Mouse (Mus musculus): ENCODE measurements around the gene Thsd7a.

Thsd7a gene

GRCm38 (mm10) chr6:12506877-12507276, 242.3 kb downstream of the Thsd7a start:
- no peak for DNase-seq (ENCODE audit: low spot score in 2 of 2)

DNA sequence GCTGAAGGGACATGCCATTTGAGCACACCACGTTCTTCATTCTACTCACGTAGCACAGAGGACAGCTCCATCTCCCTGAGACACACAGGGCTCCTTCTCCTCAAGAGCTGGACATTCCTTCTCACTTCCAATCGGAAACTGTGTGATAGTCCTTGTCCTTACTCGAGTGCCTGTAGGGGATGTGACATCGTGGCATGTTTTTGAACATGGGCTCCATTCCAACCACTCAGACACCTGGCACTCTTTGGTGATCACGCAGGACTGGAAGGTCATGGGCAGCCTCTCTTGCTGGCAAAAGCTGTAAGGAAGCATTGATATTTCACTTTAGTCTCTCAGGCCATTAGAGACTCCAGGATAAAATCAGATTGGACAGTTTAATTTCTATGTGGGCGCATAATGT, 245.3 kb downstream of the Thsd7a start:
- no peak for DNase-seq (ENCODE audit: low spot score in 2 of 2)

DNA sequence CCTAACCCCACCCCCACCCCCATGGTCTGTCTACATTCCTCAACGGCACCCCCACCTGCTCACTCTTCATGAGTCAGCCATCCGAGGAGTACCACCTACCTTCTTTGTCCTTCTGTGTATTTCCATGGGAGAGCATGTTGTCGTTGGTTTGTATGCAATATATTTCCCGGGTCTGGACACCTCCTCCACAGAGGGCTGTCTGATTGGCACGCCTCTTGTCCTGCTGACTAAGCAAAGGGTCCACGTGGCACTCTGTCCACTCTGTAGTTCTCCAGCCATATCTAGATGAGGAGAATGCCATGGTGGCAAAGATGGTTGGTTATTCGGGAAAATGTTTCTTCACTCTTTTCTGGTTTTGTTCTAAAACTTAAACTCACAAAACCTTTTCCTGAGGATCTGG, 248.3 kb downstream of the Thsd7a start:
- no peak for DNase-seq (ENCODE audit: low spot score in 2 of 2)

DNA sequence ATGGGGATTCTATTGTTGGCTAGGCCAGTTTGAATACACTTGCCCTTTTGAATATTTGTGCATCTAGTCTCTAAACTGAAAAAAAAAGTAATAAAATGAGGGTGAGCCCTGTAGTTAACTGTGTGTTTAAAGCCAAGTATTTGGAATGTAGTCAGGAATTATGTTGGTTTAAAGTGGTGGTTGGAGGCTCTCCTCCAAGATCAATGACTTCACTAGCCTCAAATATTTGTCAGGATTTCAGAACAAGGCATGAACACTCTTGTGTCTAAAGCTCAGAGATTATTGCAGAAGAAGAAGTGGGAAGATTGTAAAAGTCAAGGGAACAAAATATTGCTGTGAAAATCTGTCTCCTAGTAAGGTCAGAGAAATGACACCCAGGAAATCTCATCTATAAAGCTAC, 249.3 kb downstream of the Thsd7a start:
- no peak for DNase-seq (ENCODE audit: low spot score in 2 of 2)

DNA sequence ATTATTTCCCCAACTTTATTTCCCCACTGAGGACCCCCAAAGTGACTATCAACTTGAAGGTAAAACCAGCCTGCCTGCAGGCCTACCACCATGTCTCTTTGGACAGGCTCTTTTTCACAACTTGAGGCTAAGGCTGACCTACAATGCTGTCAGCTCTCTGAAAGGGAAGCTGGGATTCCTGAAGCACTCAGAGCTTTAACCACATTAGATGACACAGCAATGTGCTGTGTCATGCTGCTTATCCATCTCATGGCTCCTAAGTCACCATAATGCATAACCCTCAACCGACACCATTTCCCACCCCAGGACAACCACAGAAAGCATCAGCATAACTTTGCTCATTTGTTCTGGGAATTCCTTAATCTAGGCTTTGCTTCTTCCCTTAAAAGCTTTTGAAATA, 255.6 kb downstream of the Thsd7a start:
- no peak for DNase-seq (ENCODE audit: low spot score in 2 of 2)

GRCm38 (mm10) chr6:12488882-12489281, 260.3 kb downstream of the Thsd7a start:
- no peak for DNase-seq (ENCODE audit: low spot score in 2 of 2)

- DNase-seq (ENCODE audit: low spot score in 2 of 2) = no peak
Measured at GRCm38 (mm10) chr6:12481527-12482163, 267.6 kb downstream of the Thsd7a start.

- no peak for DNase-seq (ENCODE audit: low spot score in 2 of 2)
Measured at GRCm38 (mm10) chr6:12478359-12478758, 270.9 kb downstream of the Thsd7a start.

- DNase-seq (ENCODE audit: low spot score in 2 of 2) = no peak
Measured at GRCm38 (mm10) chr6:12470935-12471334, 278.3 kb downstream of the Thsd7a start.

- no peak for DNase-seq (ENCODE audit: low spot score in 2 of 2)
Measured at GRCm38 (mm10) chr6:12467339-12468124, 281.7 kb downstream of the Thsd7a start.

DNA sequence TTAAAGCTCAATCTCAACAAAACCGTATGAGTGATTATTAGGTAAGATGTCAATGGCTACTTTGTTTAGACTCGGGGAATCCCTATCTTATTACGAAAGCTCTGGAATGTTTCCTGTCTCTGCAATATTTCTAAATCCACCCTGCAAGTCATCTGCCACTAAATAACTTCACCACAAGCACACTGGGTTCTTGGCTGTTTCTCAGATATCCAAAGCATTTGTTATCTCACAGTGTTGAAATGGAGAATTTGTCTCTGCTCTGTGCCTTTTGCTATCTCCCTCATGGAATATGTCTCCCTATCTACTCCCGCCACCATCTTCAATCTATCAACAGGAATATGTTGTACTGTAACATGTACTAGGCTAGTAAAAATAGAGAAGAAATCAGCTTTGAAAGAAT, 290.4 kb downstream of the Thsd7a start:
- DNase-seq (ENCODE audit: low spot score in 2 of 2) = no peak

DNA sequence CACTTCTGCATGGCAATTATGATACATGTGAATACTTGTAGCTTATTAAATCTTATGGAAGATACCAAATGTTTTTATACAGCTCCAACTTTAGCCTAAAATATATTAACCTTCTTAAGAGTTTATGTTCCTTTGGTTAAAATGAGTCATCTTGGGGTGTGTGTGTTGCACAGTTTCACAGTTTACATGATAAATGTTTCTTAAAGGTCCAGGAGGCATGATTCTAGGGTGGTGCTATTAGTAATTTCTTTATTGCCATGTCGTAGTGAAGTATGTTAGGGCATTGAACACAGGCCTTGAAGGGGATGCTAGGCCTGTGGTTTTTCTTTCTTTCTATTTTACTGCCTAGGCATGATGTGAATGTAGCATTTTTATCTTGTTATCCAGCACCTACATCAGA, 291.8 kb downstream of the Thsd7a start:
- DNase-seq (ENCODE audit: low spot score in 2 of 2) = no peak

DNA sequence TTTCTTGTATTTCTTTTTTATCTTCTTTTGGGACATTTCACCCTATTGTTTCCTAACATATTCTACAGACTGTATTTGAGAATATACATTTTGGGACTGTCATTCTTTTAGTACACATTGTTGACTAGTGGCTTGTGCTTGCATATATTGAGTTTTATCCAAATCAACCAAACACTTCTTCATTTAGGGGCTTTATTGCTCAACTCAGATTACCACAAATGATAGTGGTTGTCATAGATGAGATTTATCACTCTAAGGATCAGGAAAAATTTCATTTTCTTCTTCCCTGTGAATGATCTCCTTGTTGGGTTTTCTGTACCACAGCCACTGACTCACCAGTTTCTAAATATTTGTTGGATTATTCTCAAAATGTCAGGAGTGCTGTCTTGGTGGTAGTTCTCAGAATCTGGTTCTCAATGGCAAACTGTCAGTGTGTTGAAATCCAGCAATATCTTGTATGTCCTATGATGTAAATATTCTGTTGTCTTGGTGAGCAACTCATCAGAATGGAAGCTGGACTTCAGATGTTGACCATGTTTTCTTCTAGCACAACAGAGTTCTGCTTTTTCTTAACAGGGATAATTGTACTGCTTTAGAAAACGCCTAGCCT, 294.2 kb downstream of the Thsd7a start:
- DNase-seq (ENCODE audit: low spot score in 2 of 2) = no peak

DNA sequence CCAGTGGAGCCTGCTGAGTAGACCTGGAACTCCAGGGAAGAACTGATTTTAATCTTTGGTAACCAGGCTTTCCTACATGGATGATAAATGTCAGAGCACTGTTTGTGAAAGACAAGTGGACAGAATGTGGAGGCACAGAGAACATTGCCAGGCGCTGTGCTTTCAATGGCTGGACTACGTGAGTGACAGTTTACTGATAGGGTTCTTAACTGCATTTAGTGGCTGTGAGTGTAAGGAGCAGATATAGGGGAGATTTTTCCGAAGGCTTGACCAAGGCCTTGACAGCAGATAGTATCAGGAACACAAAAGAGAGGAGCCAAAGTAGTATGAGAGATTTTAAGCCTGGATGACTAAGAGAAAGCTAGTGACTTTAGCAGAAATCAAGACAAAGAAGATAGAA, 295.1 kb downstream of the Thsd7a start:
- DNase-seq (ENCODE audit: low spot score in 2 of 2) = no peak

DNA sequence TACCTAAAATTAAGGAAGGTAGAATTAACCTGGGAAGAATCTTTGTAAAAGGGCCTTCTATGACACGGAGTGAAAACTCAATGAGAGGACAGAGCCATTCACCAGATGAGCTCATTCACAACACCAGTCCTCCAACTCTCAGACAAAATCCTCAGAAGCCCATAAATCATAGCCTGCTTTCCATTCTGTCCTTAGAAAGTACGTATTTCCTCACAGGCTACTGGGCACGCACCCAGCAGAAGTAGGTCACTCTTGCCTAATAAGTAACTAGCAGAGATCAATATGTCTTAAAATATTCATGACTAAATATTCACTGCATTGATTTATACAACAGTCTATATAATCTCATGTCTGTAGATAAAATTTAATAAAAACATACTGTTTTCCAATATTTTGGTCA, 300.4 kb downstream of the Thsd7a start:
- DNase-seq (ENCODE audit: low spot score in 2 of 2) = no peak

DNA sequence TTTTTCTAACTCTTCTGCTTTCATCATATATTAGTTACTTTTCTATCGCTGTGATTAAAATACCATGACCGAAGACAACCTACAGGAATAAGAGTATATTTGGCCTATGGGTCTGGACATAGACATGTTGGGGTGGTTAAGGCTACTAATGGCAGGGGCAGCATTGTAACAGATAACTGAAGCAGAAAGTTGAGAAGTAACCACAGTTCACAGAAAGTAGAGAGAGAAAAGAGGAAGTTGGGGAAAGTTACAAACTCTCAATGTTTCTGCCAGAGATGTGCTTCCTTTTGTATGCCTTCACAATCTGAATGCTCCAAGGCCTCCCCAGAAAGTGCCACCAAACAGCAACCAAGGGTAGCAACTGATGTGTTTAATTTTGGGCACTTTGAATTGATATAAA, 303.7 kb downstream of the Thsd7a start:
- no peak for DNase-seq (ENCODE audit: low spot score in 2 of 2)

GRCm38 (mm10) chr6:12439561-12439960, 309.6 kb downstream of the Thsd7a start:
- no peak for DNase-seq (ENCODE audit: low spot score in 2 of 2)

DNA sequence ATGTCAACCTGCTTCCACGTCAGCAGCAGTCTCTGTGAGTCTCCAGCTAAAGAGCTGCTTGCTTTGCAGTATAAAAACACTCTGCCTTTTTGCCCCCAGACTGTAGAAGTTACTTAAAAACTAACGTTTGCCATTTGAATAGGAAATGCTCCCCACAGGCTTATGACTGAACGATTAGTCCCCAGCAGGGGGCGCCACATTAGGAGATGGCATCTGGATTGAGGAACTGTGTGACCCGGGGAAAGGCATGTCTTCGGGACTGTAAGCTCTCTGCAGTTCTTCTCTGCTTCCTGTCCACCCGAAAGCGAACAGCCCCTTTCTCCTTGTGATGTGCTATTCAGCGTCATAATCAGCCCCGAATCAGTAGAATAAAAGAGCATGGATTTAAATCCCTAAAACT, 330.1 kb downstream of the Thsd7a start:
- no peak for DNase-seq (ENCODE audit: low spot score in 2 of 2)

- no peak for DNase-seq (ENCODE audit: low spot score in 2 of 2)
Measured at GRCm38 (mm10) chr6:12416976-12417375, 332.2 kb downstream of the Thsd7a start.

- DNase-seq (ENCODE audit: low spot score in 2 of 2) = no peak
Measured at GRCm38 (mm10) chr6:12404441-12404840, 344.8 kb downstream of the Thsd7a start.

DNA sequence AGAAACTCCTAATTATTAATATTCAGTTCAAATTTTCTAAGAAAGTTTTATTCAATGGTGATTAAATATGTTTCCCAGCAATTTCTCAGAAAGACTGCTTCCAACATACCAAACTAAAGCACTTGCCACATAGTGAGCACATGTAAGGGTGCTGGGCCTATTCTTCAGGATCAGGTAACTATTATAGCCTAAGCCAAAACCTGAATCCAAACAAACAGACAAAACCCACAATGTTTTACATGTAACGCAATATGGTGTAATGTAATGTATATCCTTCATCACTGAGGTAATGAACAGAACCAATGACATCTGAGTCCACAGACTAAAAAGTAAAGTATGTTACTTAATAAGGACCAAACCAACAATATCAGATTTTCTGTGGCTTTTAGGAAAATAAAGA, 346.2 kb downstream of the Thsd7a start:
- no peak for DNase-seq (ENCODE audit: low spot score in 2 of 2)

DNA sequence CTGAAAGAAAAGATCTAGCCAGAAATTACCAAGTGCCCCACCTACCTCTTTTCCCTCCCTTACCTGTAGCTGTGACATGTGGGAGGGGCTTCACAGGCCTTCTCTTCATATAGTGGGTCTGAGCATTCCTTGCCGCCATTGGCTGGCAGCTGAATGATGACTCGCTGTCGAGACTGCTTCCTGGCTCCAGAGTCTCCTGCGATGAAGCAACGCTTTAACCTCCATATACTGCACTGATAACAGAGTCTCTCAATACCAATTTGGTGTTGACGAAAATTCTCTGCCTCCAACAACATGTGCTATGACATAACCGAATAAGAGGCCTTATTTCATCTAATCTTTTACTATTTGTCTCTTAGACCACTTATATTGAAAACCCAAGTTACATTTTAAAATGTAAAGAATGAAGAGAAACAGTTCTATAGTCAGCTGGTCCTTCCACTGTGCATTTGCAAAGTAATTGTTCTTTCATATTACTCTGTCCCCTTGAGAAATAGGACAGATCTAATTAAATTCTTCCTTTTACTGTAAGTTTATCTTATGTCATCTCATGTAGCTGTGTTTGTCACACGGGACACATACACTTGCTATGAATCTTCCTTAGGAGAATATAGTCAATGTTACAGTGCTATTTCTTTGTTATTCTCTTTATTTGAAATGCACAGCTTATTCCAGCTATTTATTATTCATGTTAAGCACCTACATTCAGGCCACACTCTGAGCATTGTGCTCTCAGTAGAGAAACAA, 351.3 kb downstream of the Thsd7a start:
- DNase-seq (ENCODE audit: low spot score in 2 of 2) = no peak
